Mouse (Mus musculus) monocyte, adult 5-6 weeks (primary cell): ENCODE results near the gene Sult1b1. TPM values are rescaled to one million over a fixed set of nuclear protein-coding genes. Genes with fewer than 3 reads are reported as not detected.
"Not testable (repeated sequence)": the region's sequence is repeated elsewhere in the genome, so short reads cannot be mapped to it uniquely, and the experiment has no call there.

Source experiments
- ATAC-seq: fragments of 153-309, 156-312 bp; replicated peaks from 2 replicates; pipeline ENCODE4 v1.8.0; 2017; ENCODE audit warnings: mild to moderate bottlenecking; ENCODE audit not compliant: low TSS enrichment, insufficient number of reproducible peaks, severe bottlenecking, poor library complexity, low FRiP score
- total RNA-seq: library from RNA; stranded (forward); fragments of 200-1000, 200-491, 200-594 nt; gene quantifications from 3 replicates; pipeline ENCODE4 v1.2.3, GENCODE M21; 2017

Gene Sult1b1
- not detected in 3 replicates for total RNA-seq

GRCm38 (mm10) chr5:87538111-87538510, at the start of gene Sult1b1:
Gene Sult1b1 (minus strand): TSS chr5:87538195.
- no peak for ATAC-seq

GRCm38 (mm10) chr5:87580389-87580788, 42.4 kb upstream of the Sult1b1 start:
- no peak for ATAC-seq

DNA sequence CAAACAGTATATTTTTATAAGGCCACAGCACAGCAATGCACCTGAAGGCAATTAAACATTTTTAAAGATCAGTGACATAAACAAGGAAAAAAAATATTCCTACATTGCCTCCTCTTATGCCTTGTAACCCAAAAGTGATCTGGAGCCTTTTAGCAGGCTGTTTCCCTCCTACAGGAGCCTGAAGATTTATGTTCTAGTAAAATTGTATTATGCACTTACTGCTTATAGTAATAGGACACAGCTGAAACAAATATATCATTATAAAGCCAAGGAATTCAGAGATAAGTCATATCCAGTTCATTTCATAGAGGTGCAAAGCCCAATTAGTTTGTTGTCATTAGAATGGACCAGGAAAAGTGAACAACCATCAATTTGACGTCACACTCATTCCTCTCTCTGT, 36.2 kb upstream of the Sult1b1 start:
- no peak for ATAC-seq

GRCm38 (mm10) chr5:87573490-87573889, 35.5 kb upstream of the Sult1b1 start:
- no peak for ATAC-seq

DNA sequence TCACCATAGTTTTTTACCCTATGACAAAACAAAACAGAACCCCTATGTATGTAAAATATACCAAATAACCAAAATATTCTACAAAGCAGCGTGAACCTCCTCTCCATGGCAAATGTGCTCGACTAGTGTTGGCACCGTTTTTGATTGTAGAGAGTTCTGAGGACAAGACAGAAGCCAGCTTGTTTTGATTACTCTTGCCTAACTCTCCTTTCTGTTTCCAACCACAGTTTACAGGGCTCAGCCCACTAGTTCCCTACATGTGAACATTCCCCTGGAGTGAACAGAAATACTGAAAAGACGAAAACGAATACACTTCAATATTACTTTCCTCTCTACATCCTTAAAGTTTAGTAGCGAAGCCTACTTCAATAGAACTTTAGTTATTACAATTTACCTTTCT, 34.8 kb upstream of the Sult1b1 start:
- ATAC-seq, result no peak

GRCm38 (mm10) chr5:87568845-87569244, 30.9 kb upstream of the Sult1b1 start, which contains the start of gene Sult1d1:
Gene Sult1d1 (minus strand): TSS chr5:87569027.
- no peak for ATAC-seq

DNA sequence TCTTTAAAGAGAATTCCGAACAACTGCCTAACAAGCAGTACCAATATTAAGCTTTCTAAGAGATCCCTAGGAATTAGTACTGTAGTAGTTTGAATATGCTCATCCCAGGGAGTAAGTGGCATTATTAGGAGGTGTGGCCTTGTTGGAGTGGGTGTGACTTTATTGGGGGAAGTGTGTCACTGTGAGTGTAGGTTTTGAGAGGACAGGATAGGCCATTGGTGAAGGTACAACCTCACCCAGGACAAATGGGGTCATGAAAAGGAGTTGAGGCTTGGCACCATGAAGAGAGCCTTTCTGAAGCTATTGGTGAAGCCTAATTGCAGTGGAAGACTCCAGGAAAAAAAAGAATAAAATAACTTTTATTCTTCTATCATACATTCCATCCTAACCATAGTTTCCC, 29.3 kb upstream of the Sult1b1 start:
- ATAC-seq, result no peak

- ATAC-seq, result no peak
Observed at GRCm38 (mm10) chr5:87562966-87563365, 25.0 kb upstream of the Sult1b1 start.

GRCm38 (mm10) chr5:87562526-87562925, 24.5 kb upstream of the Sult1b1 start:
- no peak for ATAC-seq

- ATAC-seq, result no peak
Observed at GRCm38 (mm10) chr5:87560145-87560544, 22.1 kb upstream of the Sult1b1 start.

DNA sequence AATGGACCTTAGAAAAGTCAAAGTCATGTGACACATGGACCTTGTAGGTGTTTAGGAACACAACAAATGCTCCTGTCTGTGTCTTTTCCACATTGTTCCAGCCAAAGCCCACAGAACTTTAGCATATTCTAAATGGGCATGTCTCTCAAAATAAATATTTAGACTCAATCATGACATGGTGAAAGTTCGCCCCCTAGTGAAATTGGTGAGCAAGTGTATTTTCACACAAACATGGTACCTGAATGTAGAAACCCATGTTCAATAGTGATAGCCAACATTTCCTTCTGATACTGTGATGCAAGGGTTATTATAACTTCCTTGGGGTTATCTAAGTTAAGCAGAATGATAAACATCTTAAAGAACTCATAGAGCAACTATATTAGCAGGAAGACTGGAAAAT, 12.9 kb upstream of the Sult1b1 start:
- no peak for ATAC-seq

DNA sequence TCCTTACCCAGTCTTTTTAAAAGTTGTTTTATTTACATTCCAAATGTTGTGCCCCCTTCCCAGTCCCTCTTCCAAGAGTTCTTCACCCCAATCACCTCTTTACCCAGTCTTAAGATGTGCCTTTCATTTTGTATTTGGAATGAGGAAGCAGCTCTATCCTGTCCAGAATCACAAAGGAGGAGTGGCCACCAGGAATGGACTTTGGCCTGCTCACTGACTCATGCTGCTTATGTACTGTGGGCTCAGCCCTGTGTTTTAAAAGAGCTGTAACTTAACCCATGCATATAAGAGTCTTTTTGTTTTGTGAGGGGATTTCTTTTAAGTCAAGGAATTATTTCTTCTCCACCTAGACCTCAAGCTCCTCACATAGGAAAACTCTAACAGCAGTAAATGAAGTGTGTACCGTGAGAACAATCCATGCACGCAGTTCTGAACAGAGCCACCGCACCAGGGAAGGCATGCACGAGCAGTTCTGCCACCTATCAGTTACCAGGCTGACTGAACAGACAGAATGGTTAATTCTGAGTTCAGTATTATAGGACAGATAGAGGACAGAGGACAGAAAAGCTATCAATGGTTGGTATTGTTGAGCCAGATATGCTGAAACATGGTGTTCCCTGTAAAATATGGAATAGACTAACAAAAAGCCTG, 1.9 kb downstream of the Sult1b1 start:
- no peak for ATAC-seq

- no peak for ATAC-seq
Observed at GRCm38 (mm10) chr5:87532288-87532687, 5.7 kb downstream of the Sult1b1 start.

DNA sequence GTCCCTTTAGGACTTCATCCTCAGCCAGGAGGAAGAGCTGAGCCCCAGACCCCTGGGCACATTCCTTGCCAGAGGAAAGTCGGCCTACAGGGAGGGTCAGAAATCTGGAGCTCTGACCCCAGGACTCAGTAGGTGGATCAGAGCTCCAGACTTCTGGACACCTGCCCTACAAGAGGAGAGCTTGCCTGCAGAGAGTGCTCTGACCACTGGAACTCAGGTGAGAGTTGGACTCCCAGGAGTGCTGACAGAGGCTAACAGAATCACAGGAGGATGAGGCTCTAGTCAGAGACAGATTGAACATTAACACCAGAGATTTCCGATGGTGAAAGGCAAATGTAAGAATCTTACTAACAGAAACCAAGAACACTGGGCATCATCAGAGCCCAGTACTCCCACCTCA, 14.4 kb downstream of the Sult1b1 start:
- ATAC-seq, result not testable (repeated sequence)

DNA sequence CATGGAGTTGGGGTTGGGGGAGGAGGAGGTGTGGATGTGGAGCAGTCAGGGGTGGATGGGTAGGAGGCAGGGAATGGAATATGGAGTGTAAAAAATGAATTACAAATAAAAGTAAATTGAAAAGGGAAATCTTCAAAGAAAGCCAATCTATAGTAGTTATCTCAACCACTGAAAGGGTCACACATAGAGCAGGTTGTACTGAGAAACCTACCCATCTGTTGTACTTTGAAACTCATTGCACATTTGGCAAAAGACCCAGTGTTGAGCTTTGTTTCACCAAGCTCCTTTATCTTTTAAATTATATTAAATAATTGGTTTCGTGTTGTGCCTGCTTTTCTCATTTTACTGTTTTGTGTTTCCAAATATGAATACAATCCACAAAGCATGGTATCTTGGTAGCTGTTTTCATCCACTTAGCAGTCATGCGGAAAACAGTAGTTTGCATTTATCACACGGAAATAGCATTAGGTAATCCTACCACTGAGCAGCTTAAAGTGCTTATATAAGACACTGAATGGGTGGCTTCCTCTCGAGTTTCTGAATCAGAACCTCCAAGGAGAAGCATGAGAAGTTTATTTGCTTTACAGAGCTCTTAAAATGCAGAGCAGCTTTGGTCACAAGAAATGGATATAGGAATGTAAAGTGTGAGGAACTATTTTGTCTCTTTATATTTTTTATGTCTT, 32.1 kb downstream of the Sult1b1 start:
- no peak for ATAC-seq

GRCm38 (mm10) chr5:87502687-87503086, 35.3 kb downstream of the Sult1b1 start:
- no peak for ATAC-seq

GRCm38 (mm10) chr5:87499341-87499740, 38.7 kb downstream of the Sult1b1 start:
- ATAC-seq, result no peak

GRCm38 (mm10) chr5:87498936-87499335, 39.1 kb downstream of the Sult1b1 start:
- no peak for ATAC-seq

- ATAC-seq, result no peak
Observed at GRCm38 (mm10) chr5:87490771-87491170, 47.2 kb downstream of the Sult1b1 start, which contains the start of gene Ugt2a1. Gene Ugt2a1 (minus strand): TSS chr5:87490871.

- ATAC-seq, result not testable (repeated sequence)
Observed at GRCm38 (mm10) chr5:87486706-87487105, 51.3 kb downstream of the Sult1b1 start, which contains the start of gene Gm43638. Gene Gm43638 (minus strand): TSS chr5:87486806.
